Mouse (Mus musculus): Measurements from ENCODE around the gene Il12rb1. TPM values are rescaled to one million over a fixed set of nuclear protein-coding genes. Genes with fewer than 3 reads are reported as not detected.

Il12rb1 gene
- polyA plus RNA-seq, 1 experiment from 2014 or later = 0.80 TPM

- in situ Hi-C loops (cut with MboI; ENCODE audit: low pct_unique_long_range_greater_than_20kb) = loop anchor here (5.0 kb wide), 1 partner anchor 76 kb away; no protein-coding TSS in a partner anchor
- ChIA-PET CTCF (interaction anchor here (4.9 kb wide), 1 partner anchor 9 kb away, joined by 15 read pairs; no protein-coding TSS in a partner anchor), POLR2A (interaction anchor here (0.6 to 0.8 kb wide), 3 partner anchors 11 to 117 kb away, joined by 3 read pairs; no protein-coding TSS in a partner anchor)
- ATAC-seq (no peak), DNase-seq (ENCODE audit: low read depth, low spot score) (no peak)
- H3K27me3 ChIP-seq = no peaks in the 10 kb centered on the region
- no peak for TF ChIP-seq CTCF (IDR thresholded peaks at IDR 0.05)
Observed at GRCm38 (mm10) chr8:70765838-70766570, 42.2 kb upstream of the Il12rb1 start.

- POLR2A ChIA-PET = interaction anchor here (0.6 to 1.2 kb wide), 4 partner anchors 11 to 118 kb away, joined by 3 read pairs; no protein-coding TSS in a partner anchor
- H3K27me3 ChIP-seq = no peaks in the 10 kb centered on the region
- ATAC-seq = no peak
- no peak for TF ChIP-seq CTCF (IDR thresholded peaks at IDR 0.05)
- in situ Hi-C loops (cut with MboI; ENCODE audit: low pct_unique_long_range_greater_than_20kb) = loop anchor here (5.0 kb wide), 1 partner anchor 75 kb away; no protein-coding TSS in a partner anchor
- CTCF ChIA-PET = interaction anchor here (0.9 to 4.9 kb wide), 3 partner anchors 10 to 48 kb away, joined by 3 to 15 read pairs (median 4); partner anchors contain the start of gene Gm3336
- DNase-seq (ENCODE audit: low read depth, low spot score) = no peak
Observed at GRCm38 (mm10) chr8:70766571-70767440, 41.4 kb upstream of the Il12rb1 start.

- in situ Hi-C loops (cut with MboI; ENCODE audit: low pct_unique_long_range_greater_than_20kb) = loop anchor here (5.0 kb wide), 1 partner anchor 75 kb away; no protein-coding TSS in a partner anchor
- no peaks in the 10 kb centered on the region for H3K27me3 ChIP-seq
- ATAC-seq (no peak), DNase-seq (ENCODE audit: low read depth, low spot score) (no peak)
- TF ChIP-seq CTCF (IDR thresholded peaks at IDR 0.05) = no peak
- CTCF ChIA-PET = interaction anchor here (0.9 to 4.9 kb wide), 3 partner anchors 10 to 49 kb away, joined by 3 to 15 read pairs (median 4); partner anchors contain the start of gene Gm3336
- POLR2A ChIA-PET = interaction anchor here (0.9 to 1.2 kb wide), 2 partner anchors 12 to 73 kb away, joined by 3 read pairs; no protein-coding TSS in a partner anchor
Observed at GRCm38 (mm10) chr8:70767503-70767902, 40.7 kb upstream of the Il12rb1 start.

GRCm38 (mm10) chr8:70768231-70768776 lies 39.9 kb upstream of the Il12rb1 start:
- ATAC-seq (no peak), DNase-seq (ENCODE audit: low read depth, low spot score) (no peak)
- ChIA-PET POLR2A (no interaction called here), CTCF (interaction anchor here (1.2 to 4.9 kb wide), 3 partner anchors 7 to 49 kb away, joined by 4 to 15 read pairs (median 4); partner anchors contain the start of genes Gm3336 and Mpv17l2)
- TF ChIP-seq CTCF (IDR thresholded peaks at IDR 0.05) = no peak
- in situ Hi-C loops (cut with MboI; ENCODE audit: low pct_unique_long_range_greater_than_20kb) = loop anchor here (5.0 kb wide), 1 partner anchor 74 kb away; no protein-coding TSS in a partner anchor
- H3K27me3 ChIP-seq = no peaks in the 10 kb centered on the region

- no peak for ATAC-seq
- in situ Hi-C loops (cut with MboI; ENCODE audit: low pct_unique_long_range_greater_than_20kb) = loop anchor here (5.0 kb wide), 1 partner anchor 73 kb away; no protein-coding TSS in a partner anchor
- H3K27me3 ChIP-seq = no peaks in the 10 kb centered on the region
- no peak for DNase-seq (ENCODE audit: low read depth, low spot score)
- no peak for TF ChIP-seq CTCF (IDR thresholded peaks at IDR 0.05)
- CTCF ChIA-PET = interaction anchor here (1.9 to 4.9 kb wide), 2 partner anchors 8 to 12 kb away, joined by 4 to 15 read pairs; partner anchors contain the start of gene Mpv17l2
- POLR2A ChIA-PET = no interaction called here
Observed at GRCm38 (mm10) chr8:70768956-70769355, 39.3 kb upstream of the Il12rb1 start.

GRCm38 (mm10) chr8:70769359-70769758 lies 38.9 kb upstream of the Il12rb1 start:
- in situ Hi-C loops (cut with MboI; ENCODE audit: low pct_unique_long_range_greater_than_20kb) = loop anchor here (5.0 kb wide), 1 partner anchor 73 kb away; no protein-coding TSS in a partner anchor
- ATAC-seq (peak; percentile 61), DNase-seq (ENCODE audit: low read depth, low spot score) (no peak)
- H3K27me3 ChIP-seq = no peaks in the 10 kb centered on the region
- CTCF ChIA-PET = interaction anchor here (1.9 to 4.9 kb wide), 2 partner anchors 8 to 12 kb away, joined by 4 to 15 read pairs; partner anchors contain the start of gene Mpv17l2
- POLR2A ChIA-PET = no interaction called here
- no peak for TF ChIP-seq CTCF (IDR thresholded peaks at IDR 0.05)

- no peak for ATAC-seq
- no peak for DNase-seq (ENCODE audit: low read depth, low spot score)
- in situ Hi-C loops (cut with MboI; ENCODE audit: low pct_unique_long_range_greater_than_20kb) = loop anchor here (5.0 kb wide), 1 partner anchor 72 kb away; no protein-coding TSS in a partner anchor
- CTCF ChIA-PET = interaction anchor here (1.9 to 4.9 kb wide), 2 partner anchors 9 to 13 kb away, joined by 4 to 15 read pairs; partner anchors contain the start of gene Mpv17l2
- POLR2A ChIA-PET = no interaction called here
- no peak for TF ChIP-seq CTCF (IDR thresholded peaks at IDR 0.05)
- no peaks in the 10 kb centered on the region for H3K27me3 ChIP-seq
Observed at GRCm38 (mm10) chr8:70769858-70770257, 38.4 kb upstream of the Il12rb1 start.

GRCm38 (mm10) chr8:70770748-70771147 lies 37.5 kb upstream of the Il12rb1 start:
- no peak for TF ChIP-seq CTCF (IDR thresholded peaks at IDR 0.05)
- in situ Hi-C loops (cut with MboI; ENCODE audit: low pct_unique_long_range_greater_than_20kb) = no loop called here

GRCm38 (mm10) chr8:70771217-70771616 lies 37.0 kb upstream of the Il12rb1 start:
- DNase-seq (ENCODE audit: low read depth, low spot score) (no peak), ATAC-seq (no peak)
- no peak for TF ChIP-seq CTCF (IDR thresholded peaks at IDR 0.05)
- in situ Hi-C loops (cut with MboI; ENCODE audit: low pct_unique_long_range_greater_than_20kb) = no loop called here
- H3K27me3 ChIP-seq = no peaks in the 10 kb centered on the region
- POLR2A ChIA-PET = no interaction called here
- CTCF ChIA-PET = interaction anchor here (0.8 to 1.1 kb wide), 2 partner anchors 8 to 9 kb away, joined by 3 to 4 read pairs; no protein-coding TSS in a partner anchor

More at GRCm38 (mm10) chr8:70770748-70771147, 37.5 kb upstream of the Il12rb1 start:
- CTCF ChIA-PET = interaction anchor here (0.8 to 4.9 kb wide), 3 partner anchors 7 to 14 kb away, joined by 3 to 15 read pairs (median 4); no protein-coding TSS in a partner anchor
- DNase-seq (ENCODE audit: low read depth, low spot score) (no peak), ATAC-seq (no peak)
- H3K27me3 ChIP-seq = no peaks in the 10 kb centered on the region
- POLR2A ChIA-PET = no interaction called here

Measured in Patski (cell line).